Mouse (Mus musculus) midbrain, embryonic 11.5 days (tissue): ENCODE data around the gene Ube2c. TPM values are rescaled to one million over a fixed set of nuclear protein-coding genes. Genes with fewer than 3 reads are reported as not detected.

ENCODE experiments used
- ATAC-seq: fragments of 200-750 bp; cut with Nextera tagmentation; 2 replicates; pipeline ENCODE4 v1.8.0; 2017; ENCODE audit warnings: moderate TSS enrichment, moderate library complexity; ENCODE audit not compliant: low FRiP score
- DNase-seq: peaks from one replicate; pipeline ENCODE4 v3.0.0; 2015; ENCODE audit warnings: low spot score; ENCODE audit errors: missing footprints
- H3K27ac ChIP-seq: fragments of 300-500 bp; sonication (generic); 2 replicates; pipeline ENCODE4 v1.5.1; 2014; ENCODE audit warnings: low read depth, low read length
- H3K27me3 ChIP-seq: fragments of 300-500 bp; sonication (generic); 2 replicates; pipeline ENCODE4 v1.6.1; 2014; ENCODE audit warnings: mild to moderate bottlenecking, low read length, moderate library complexity, mixed read lengths; ENCODE audit not compliant: control insufficient read depth, insufficient read depth
- H3K36me3 ChIP-seq: fragments of 300-500 bp; sonication (generic); 2 replicates; pipeline ENCODE4 v1.6.1; 2014; ENCODE audit warnings: mild to moderate bottlenecking, low read length, moderate library complexity, mixed read lengths; ENCODE audit not compliant: control insufficient read depth, insufficient read depth
- H3K4me1 ChIP-seq: fragments of 300-500 bp; sonication (generic); 2 replicates; pipeline ENCODE4 v1.6.1; 2014; ENCODE audit warnings: low read length; ENCODE audit not compliant: control insufficient read depth, insufficient read depth
- H3K4me2 ChIP-seq: fragments of 300-500 bp; sonication (generic); 2 replicates; pipeline ENCODE4 v1.6.1; 2014; ENCODE audit warnings: mild to moderate bottlenecking, moderate library complexity
- H3K4me3 ChIP-seq: fragments of 300-500 bp; sonication (generic); 2 replicates; pipeline ENCODE4 v1.5.1; 2014; ENCODE audit warnings: low read depth, low read length
- H3K9ac ChIP-seq: fragments of 300-500 bp; sonication (generic); 2 replicates; pipeline ENCODE4 v1.6.1; 2014; ENCODE audit warnings: low read length
- H3K9me3 ChIP-seq: fragments of 300-500 bp; sonication (generic); 2 replicates; pipeline ENCODE4 v1.6.1; 2016; ENCODE audit warnings: low read length; ENCODE audit not compliant: control insufficient read depth
- WGBS: fragments of 180-500 bp; shearing (Covaris S2); extraction: QIAGEN DNeasy Blood & Tissue Kit; methylation state at CpG from one replicate; pipeline ENCODE4 v1.1.7; 2014; 5-methylcytosine and 5-hydroxymethylcytosine counted together
- polyA plus RNA-seq: library from polyadenylated mRNA; unstranded; fragments of >200 nt; fragmentation: Nextera tagmentation; extraction: Ambion mirVana; gene quantifications from 2 replicates; pipeline ENCODE4 v1.2.1, GENCODE M21; 2014

Ube2c gene
- polyA plus RNA-seq, 1 experiment from 2014 or later, result 520 TPM

- peaks cover 24% of the 10 kb centered on the region for H3K36me3 ChIP-seq
These were observed 11.0 kb upstream of the Ube2c start for GRCm38 (mm10) chr2:164758692-164759091.

GRCm38 (mm10) chr2:164760059-164760833, 9.5 kb upstream of the Ube2c start:
- H3K4me2 ChIP-seq, result no peak overlapping the region
- no peak for DNase-seq
- no peak for ATAC-seq
- H3K36me3 ChIP-seq, result peaks cover 23% of the 10 kb centered on the region
- H3K9me3 ChIP-seq, result no peaks in the 10 kb centered on the region
- no peak overlapping the region for H3K4me3 ChIP-seq
- 91% methylated on average over 4 of the region's 4 CpGs for WGBS
- H3K4me1 ChIP-seq, result no peaks in the 10 kb centered on the region
- no peaks in the 10 kb centered on the region for H3K27me3 ChIP-seq
- no peak overlapping the region for H3K9ac ChIP-seq
- no peak overlapping the region for H3K27ac ChIP-seq

More at GRCm38 (mm10) chr2:164758692-164759091, 11.0 kb upstream of the Ube2c start:
- Histone ChIP-seq H3K27me3 (no peaks in the 10 kb centered on the region), H3K4me3 (no peak overlapping the region), H3K27ac (no peak overlapping the region), H3K4me1 (no peaks in the 10 kb centered on the region), H3K9ac (no peak overlapping the region), H3K9me3 (no peaks in the 10 kb centered on the region), H3K4me2 (no peak overlapping the region)
- ATAC-seq (no peak), DNase-seq (no peak)
- 68% methylated on average over 1 of the region's 1 CpGs for WGBS

GRCm38 (mm10) chr2:164761502-164761901, 8.2 kb upstream of the Ube2c start:
- no peak overlapping the region for H3K4me2 ChIP-seq
- DNase-seq (no peak), ATAC-seq (no peak)
- H3K9me3 ChIP-seq, result no peaks in the 10 kb centered on the region
- WGBS, result 95% methylated on average over 2 of the region's 2 CpGs
- H3K27ac ChIP-seq, result no peak overlapping the region
- H3K9ac ChIP-seq, result no peak overlapping the region
- no peak overlapping the region for H3K4me3 ChIP-seq
- H3K4me1 ChIP-seq, result no peaks in the 10 kb centered on the region
- no peaks in the 10 kb centered on the region for H3K27me3 ChIP-seq
- H3K36me3 ChIP-seq, result peaks cover 16% of the 10 kb centered on the region

- ATAC-seq (no peak), DNase-seq (no peak)
- no peak overlapping the region for H3K4me3 ChIP-seq
- no peak overlapping the region for H3K27ac ChIP-seq
- no peaks in the 10 kb centered on the region for H3K27me3 ChIP-seq
- 95% methylated on average over 4 of the region's 4 CpGs for WGBS
- H3K4me2 ChIP-seq, result no peak overlapping the region
- no peak overlapping the region for H3K9ac ChIP-seq
- H3K36me3 ChIP-seq, result peaks cover 12% of the 10 kb centered on the region; the same call in 1 of the 2 replicates
- no peaks in the 10 kb centered on the region for H3K4me1 ChIP-seq
- no peaks in the 10 kb centered on the region for H3K9me3 ChIP-seq
These were observed 7.7 kb upstream of the Ube2c start for GRCm38 (mm10) chr2:164761971-164762370.

- Histone ChIP-seq H3K27ac (no peak overlapping the region), H3K4me1 (no peaks in the 10 kb centered on the region), H3K27me3 (no peaks in the 10 kb centered on the region), H3K9me3 (no peaks in the 10 kb centered on the region), H3K4me2 (no peak overlapping the region), H3K4me3 (no peak overlapping the region), H3K9ac (no peak overlapping the region), H3K36me3 (peaks cover 13% of the 10 kb centered on the region; the same call in 1 of the 2 replicates)
- 90% methylated on average over 7 of the region's 7 CpGs for WGBS
- DNase-seq, result no peak
- ATAC-seq, result no peak
These were observed 7.1 kb upstream of the Ube2c start for GRCm38 (mm10) chr2:164762593-164762992.

GRCm38 (mm10) chr2:164765841-164766240, 3.9 kb upstream of the Ube2c start:
- WGBS, result 75% methylated on average over 3 of the region's 3 CpGs
- Histone ChIP-seq H3K4me2 (no peak overlapping the region), H3K4me1 (peaks cover 7% of the 10 kb centered on the region), H3K27ac (no peak overlapping the region), H3K4me3 (no peak overlapping the region), H3K36me3 (peaks cover 20% of the 10 kb centered on the region; the same call in 1 of the 2 replicates), H3K9ac (no peak overlapping the region), H3K27me3 (no peaks in the 10 kb centered on the region), H3K9me3 (no peaks in the 10 kb centered on the region)
- ATAC-seq (no peak), DNase-seq (no peak)

- Histone ChIP-seq H3K4me1 (peaks cover 20% of the 10 kb centered on the region), H3K9ac (no peak overlapping the region), H3K27ac (no peak overlapping the region), H3K4me3 (no peak overlapping the region), H3K36me3 (peaks cover 24% of the 10 kb centered on the region), H3K4me2 (no peak overlapping the region), H3K9me3 (no peaks in the 10 kb centered on the region), H3K27me3 (no peaks in the 10 kb centered on the region)
- 96% methylated on average over 15 of the region's 15 CpGs for WGBS
- DNase-seq, result no peak
- ATAC-seq, result no peak
These were observed 1.7 kb upstream of the Ube2c start for GRCm38 (mm10) chr2:164767812-164768540.

GRCm38 (mm10) chr2:164770279-164770678, 581 bp downstream of the Ube2c start:
- 6% methylated on average over 15 of the region's 15 CpGs for WGBS

GRCm38 (mm10) chr2:164771123-164771522, 1.4 kb downstream of the Ube2c start:
- WGBS, result 88% methylated on average over 8 of the region's 8 CpGs
- Histone ChIP-seq H3K4me1 (peaks cover 20% of the 10 kb centered on the region), H3K4me2 (peak overlapping the region; percentile 83), H3K9ac (peak overlapping the region; percentile 94), H3K36me3 (peaks cover 19% of the 10 kb centered on the region), H3K4me3 (peak overlapping the region; percentile 96), H3K27ac (no peak overlapping the region), H3K9me3 (no peaks in the 10 kb centered on the region), H3K27me3 (no peaks in the 10 kb centered on the region)
- DNase-seq, result no peak
- ATAC-seq, result no peak

More at GRCm38 (mm10) chr2:164770279-164770678, 581 bp downstream of the Ube2c start:
- Histone ChIP-seq H3K4me2 (peak overlapping the region; percentile 83), H3K9ac (peak overlapping the region; percentile 94), H3K27ac (no peak overlapping the region; the same call in 1 of the 2 replicates), H3K4me3 (peak overlapping the region; percentile 96), H3K27me3 (no peaks in the 10 kb centered on the region), H3K36me3 (peaks cover 22% of the 10 kb centered on the region), H3K9me3 (no peaks in the 10 kb centered on the region), H3K4me1 (peaks cover 20% of the 10 kb centered on the region)
- ATAC-seq (no peak), DNase-seq (peak; percentile 91)
